Mouse (Mus musculus) gastrocnemius, postnatal 14 days (tissue): ENCODE measurements around the gene Prkag2. TPM values are rescaled to one million over a fixed set of nuclear protein-coding genes. Genes with fewer than 3 reads are reported as not detected.
A peak's percentile ranks its signal among the peaks of the same experiment; 100 is the strongest.
"Not testable (repeated sequence)": the region's sequence is repeated elsewhere in the genome, so short reads cannot be mapped to it uniquely, and the experiment has no call there.

Source experiments
- DNase-seq: peaks from one replicate; pipeline ENCODE4 v3.0.0; 2021; ENCODE audit warnings: mixed read lengths
- intact Hi-C: fragments of 180-260 bp; cut with DNase I; formaldehyde crosslinking; loops from one replicate; pipeline ENCODE4 v1.15.1; 2025; ENCODE audit warnings: low total_unique reads
- total RNA-seq, 2 experiments: library from RNA; stranded (reverse); gene quantifications; 2 replicates each; pipeline ENCODE4 v1.2.3; 2021

Gene Prkag2
- total RNA-seq, 2 experiments from 2014 or later: 13.1 to 15.1 TPM

DNA sequence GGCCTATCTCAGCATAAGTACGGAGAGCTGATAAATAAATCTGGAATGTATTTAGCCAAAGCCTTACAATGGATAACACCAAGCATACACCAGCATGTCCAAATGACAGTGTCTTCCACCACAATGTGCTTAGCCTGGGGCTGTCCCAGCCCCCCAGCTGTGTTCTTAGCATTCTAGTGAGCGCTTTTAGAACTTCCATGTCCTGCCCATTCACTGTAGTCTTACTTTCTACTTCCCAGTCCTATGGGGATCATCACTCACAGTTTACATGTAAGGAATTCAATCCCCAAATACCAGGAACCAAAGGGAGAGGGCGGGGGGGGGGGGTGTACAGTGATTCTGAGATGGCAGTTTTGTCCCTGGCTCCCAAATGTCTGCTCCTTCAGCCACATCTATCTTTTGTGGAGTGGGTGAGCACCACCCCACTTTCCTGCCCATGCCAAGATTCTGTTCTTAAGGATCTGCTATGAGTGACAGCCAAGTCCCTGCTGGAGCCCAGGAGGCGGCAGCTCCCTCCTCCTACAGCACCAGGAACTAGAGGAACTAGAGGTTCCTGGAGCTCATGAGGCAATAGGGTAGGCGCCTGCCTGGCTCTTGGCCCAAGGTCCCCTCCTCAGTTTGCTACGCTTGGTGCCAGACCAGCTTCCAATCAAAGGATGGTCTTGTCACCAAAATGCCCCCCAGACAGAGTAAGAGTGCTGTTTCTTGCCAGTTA, 11.0 kb downstream of the Prkag2 start:
- no peak for DNase-seq
- intact Hi-C loops: no loop called here

DNA sequence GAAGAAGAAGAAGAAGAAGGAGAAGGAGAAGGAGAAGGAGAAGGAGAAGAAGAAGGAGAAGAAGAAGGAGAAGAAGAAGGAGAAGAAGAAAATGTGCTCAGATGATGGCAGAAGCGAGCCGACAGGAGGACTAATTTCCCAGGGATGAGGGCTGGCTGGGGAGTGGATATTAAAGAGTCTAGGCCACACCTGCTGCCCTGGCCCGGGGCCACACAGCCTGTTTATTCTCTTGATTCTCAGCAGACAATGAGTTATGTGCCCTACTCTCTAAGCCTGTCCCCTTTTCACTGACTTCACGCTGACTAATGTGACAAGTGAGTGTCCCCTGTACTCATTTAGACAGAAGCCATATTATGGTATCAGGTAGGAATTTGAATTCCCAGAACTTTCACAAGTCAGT, 11.8 kb downstream of the Prkag2 start:
- DNase-seq: no peak
- intact Hi-C loops: no loop called here

- intact Hi-C loops: no loop called here
- DNase-seq: no peak
Measured at GRCm38 (mm10) chr5:25088111-25088510, 12.3 kb downstream of the Prkag2 start.

DNA sequence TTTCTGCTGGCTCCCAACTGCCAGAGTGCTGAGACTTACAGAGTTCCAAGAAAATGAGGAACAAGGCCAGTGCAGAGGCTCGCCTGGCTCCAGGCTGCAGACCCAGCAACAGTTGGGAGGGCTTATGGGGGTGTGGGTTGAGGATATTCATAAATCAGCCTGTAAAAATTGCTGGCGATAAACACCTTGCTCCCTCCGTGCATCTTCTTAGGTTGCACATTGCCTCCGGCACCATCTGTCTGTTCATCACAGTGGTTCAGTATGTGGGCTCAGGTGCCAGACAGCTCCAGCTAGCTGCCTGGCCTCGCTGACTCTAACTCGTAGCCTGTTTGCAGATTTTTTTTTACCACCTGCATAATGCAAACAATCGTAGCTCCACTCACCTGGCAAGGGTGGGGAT, 13.4 kb downstream of the Prkag2 start:
- no peak for DNase-seq
- intact Hi-C loops: no loop called here

DNA sequence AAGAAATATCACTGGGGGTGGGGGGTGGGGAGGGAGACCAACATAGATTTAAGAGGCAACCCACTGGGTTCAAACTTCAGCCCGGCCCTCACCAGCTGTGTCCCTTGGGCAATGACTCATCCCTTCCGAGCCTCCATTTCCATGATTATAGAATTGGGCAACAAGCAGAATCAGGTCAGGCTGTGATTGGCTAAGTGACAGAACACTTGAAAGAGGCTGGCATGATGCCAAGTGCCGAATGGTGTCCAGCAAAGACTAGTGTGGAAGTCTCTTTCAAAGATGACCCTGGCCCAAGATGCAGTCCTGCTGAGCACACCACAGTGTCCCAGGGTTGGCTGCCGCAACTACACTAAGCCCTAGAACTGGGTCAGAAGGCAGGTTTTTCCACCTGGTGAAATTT, 14.2 kb downstream of the Prkag2 start:
- intact Hi-C loops: no loop called here

DNA sequence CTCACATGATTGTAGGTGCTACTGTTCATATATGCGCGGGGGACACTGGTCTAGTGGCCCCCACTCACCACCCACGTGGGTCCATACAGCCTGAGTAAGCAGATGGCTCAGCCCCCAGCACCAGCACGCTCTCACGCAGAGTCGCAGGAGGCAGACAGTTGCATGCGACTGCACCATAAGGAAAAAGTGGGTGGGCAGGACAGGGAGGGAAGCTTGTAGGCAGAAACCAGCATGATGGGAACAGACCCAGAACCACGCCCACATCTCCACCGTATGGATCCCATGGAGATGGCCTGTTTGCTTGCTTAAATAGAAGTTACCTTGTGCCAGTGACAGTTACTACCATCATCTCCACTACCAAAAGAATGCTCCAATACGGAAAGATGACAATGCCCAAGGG, 15.3 kb downstream of the Prkag2 start:
- intact Hi-C loops: no loop called here
- DNase-seq: no peak

More for the DNA sequence above, 14.2 kb downstream of the Prkag2 start:
- peak; percentile 60 for DNase-seq

GRCm38 (mm10) chr5:25083816-25084215, 16.6 kb downstream of the Prkag2 start:
- DNase-seq: no peak
- intact Hi-C loops: loop anchor here (5.0 kb wide), 1 partner anchor 62 kb away; no protein-coding TSS in a partner anchor

DNA sequence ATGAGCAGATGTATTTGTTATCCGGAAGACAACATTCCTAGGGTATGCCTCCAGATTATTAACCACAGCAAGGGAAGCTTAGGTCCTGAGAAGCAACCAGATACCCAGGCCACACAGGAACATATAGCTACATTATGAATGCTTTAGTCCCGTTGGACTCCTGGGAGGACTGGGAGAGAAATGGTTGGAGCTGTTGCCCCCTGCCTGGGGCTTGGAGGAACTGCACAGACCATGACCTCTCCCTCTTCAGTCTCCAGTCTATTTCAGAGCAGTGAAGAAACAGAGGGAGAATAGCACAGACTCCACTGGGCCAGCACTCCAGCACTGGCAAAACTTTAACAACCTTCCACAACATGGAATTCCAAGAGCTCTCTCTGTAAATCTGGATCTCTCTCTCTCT, 17.9 kb downstream of the Prkag2 start:
- DNase-seq: peak; percentile 31
- intact Hi-C loops: loop anchor here (5.0 kb wide), 1 partner anchor 60 kb away; no protein-coding TSS in a partner anchor

GRCm38 (mm10) chr5:25081545-25081944, 18.9 kb downstream of the Prkag2 start:
- peak; percentile 19 for DNase-seq
- intact Hi-C loops: loop anchor here (5.0 kb wide), 1 partner anchor 59 kb away; no protein-coding TSS in a partner anchor

DNA sequence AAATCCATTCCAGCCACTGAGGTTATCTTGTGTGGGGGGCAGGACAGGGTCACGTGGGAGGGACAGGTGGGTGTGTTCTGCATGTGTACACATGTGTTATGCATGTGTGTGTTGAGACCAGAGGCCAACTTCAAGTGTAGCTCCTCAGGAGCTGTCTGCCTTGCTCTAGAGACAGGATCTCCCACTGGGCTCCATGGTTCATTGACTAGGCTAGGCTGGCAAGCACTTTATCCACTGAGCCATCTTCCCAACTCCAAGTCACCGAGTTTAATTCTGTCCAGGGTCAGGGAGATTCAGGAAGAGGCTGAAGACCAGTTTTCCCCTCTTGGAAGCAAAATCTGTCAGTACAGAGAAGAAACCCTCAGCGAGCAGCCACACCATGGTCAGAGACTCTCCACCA, 19.4 kb downstream of the Prkag2 start:
- intact Hi-C loops: loop anchor here (5.0 kb wide), 1 partner anchor 59 kb away; no protein-coding TSS in a partner anchor
- no peak for DNase-seq

- no peak for DNase-seq
- intact Hi-C loops: loop anchor here (5.0 kb wide), 1 partner anchor 58 kb away; no protein-coding TSS in a partner anchor
Measured at GRCm38 (mm10) chr5:25080438-25080945, 19.9 kb downstream of the Prkag2 start.

DNA sequence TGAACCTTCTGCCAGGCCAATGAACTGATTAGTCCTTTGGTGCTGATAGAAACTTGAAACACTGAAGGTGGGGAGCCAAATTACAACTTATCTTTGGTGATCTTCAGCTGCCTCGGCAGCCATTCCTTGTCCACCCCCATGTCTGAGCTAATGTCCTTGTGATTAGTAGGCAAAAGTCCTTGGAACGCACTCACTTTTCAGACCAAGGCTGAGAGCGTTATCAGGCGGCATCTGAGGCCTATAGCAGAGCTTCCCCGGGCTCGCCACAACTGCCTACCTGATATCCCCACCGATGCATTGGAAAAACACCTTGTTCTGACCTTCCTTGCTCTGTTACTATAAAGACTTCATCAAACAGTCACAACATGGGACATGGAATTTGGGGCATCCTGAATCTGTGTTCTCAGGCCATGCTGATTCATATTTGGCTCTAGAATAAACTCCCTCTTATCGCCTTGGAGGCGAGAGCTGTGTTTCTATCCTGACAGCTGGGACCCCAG, 20.6 kb downstream of the Prkag2 start:
- intact Hi-C loops: loop anchor here (5.0 kb wide), 1 partner anchor 58 kb away; no protein-coding TSS in a partner anchor
- DNase-seq: no peak

- no peak for DNase-seq
- intact Hi-C loops: no loop called here
Measured at GRCm38 (mm10) chr5:25077873-25078651, 22.4 kb downstream of the Prkag2 start.

DNA sequence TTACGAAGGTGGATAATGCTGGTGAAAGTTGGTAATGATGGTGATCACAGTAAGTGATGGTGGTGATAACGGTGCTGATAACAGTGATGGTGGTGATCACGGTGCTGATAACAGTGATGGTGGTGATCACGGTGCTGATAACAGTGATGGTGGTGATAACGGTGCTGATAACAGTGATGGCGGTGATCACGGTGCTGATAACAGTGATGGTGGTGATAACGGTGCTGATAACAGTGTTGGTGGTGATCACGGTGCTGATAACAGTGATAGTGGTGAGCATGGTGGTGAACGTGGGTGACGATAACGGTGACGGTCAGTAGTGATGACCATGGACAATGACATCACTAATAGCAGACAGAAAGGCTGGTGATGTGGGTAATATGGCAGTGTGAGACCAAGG, 23.2 kb downstream of the Prkag2 start:
- DNase-seq, intact Hi-C loops: not testable (repeated sequence)

GRCm38 (mm10) chr5:25075623-25076022, 24.8 kb downstream of the Prkag2 start:
- DNase-seq: no peak
- intact Hi-C loops: no loop called here

GRCm38 (mm10) chr5:25069815-25070214, 30.6 kb downstream of the Prkag2 start:
- intact Hi-C loops: no loop called here
- DNase-seq: no peak

GRCm38 (mm10) chr5:25067122-25067521, 33.3 kb downstream of the Prkag2 start:
- intact Hi-C loops: no loop called here
- DNase-seq: peak; percentile 75

DNA sequence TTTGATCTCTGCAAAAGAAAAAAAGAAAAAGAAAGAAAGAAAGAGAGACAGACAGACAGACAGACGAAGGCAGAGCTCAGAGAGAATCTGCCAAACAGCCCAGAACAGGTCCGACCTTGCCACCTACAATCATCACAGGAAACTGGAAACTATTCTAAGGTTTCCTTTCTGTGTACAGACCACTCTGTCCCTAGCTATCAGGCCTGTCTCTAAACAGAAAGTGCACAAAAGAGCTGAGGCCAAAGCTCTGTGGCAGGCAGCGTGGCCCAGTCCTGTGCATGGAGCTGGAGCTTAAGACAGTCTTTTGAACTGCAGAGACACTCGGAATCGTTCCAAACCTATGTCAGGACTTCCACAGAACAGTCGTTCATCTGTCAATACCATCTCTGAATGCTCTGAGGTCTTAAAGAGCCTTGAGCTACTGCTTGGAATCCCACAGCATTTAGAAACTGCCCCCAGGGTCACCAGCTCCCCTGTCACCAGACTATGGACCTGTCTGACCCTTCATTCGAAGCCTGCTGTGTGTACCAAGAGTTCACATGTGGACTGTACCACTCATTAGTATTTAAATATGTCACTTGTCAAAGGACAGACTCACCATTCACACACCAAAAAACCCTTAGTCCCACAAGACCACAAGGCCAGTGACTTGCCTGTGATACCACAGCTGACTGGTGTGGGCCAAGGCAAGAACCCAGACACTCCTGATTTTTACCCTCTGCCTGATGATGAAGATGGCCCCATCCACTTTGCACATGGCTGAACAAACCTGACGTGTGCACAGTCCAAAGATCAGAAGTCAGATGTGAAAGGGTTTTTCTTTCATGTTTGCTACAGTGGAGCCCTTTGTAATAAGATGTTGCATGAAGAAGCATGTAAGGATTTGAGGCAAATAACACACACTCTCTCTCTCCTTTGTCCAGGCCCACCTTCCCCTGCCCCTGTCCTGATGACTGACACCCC, 35.9 kb downstream of the Prkag2 start:
- intact Hi-C loops: no loop called here
- no peak for DNase-seq

DNA sequence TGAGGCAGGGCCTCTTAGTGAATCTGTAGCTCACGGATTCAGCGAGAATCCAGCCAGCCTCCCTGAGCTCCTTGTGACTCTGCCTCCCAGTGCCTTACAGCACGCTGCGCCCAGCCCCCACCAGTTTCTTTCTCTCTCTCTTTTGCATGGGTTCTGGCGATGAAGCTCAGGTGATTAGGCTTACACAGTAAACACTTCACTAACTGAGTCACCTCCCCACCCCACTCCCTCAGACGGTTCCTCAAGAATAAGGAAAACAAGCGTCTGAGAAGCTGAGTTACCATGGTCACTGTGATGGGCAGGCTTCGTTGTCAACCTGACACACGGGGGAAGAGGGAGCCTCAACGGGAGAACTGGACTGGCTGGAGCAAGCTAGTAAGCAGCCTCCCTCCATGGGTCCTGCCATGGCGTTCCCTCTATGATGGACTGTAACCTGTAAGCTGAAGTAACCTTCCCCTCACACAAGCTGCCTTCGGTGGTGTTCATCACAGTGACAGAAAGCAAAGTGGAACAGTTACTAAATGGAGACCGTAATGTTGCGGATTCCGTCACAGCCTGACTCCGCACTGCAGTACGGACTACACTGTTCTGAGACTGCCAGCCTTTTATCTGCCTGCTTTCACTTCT, 37.8 kb downstream of the Prkag2 start:
- no peak for DNase-seq
- intact Hi-C loops: no loop called here
